Mouse (Mus musculus): ENCODE measurements around the gene Zfp982.
"Not testable (repeated sequence)": the region's sequence is repeated elsewhere in the genome, so short reads cannot be mapped to it uniquely, and the experiment has no call there.

DNA sequence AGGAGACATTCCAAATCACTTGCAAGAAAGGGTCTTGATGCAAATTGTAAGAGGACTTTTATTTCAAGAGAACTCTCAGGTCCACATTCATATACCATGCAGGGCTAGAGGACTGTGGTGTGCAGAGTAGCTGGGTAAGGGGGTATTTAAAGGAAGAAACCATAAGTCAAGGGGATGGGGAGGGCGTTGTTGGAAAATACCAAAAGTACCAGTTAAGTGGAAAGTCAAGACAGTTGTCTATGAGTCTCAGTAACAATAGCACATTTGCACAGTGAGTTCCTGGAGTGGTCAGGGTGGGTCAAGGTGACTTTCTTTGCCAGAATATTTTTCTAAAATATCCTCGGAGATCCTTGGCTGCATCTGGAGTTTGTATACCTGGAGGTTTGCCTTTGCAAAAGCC lies 42.2 kb upstream of the Zfp982 start:
- not testable (repeated sequence) for TF ChIP-seq CTCF (IDR thresholded peaks at IDR 0.05; ENCODE audit: borderline replicate concordance, extremely low read depth, insufficient read depth, insufficient read length); POLR2A (IDR thresholded peaks at IDR 0.05; ENCODE audit: borderline replicate concordance, extremely low read depth, insufficient read depth, insufficient read length, poor library complexity, severe bottlenecking)
